Mouse (Mus musculus): Measurements from ENCODE around the gene Zfp655.
"Not testable (repeated sequence)": the region's sequence is repeated elsewhere in the genome, so short reads cannot be mapped to it uniquely, and the experiment has no call there.

DNA sequence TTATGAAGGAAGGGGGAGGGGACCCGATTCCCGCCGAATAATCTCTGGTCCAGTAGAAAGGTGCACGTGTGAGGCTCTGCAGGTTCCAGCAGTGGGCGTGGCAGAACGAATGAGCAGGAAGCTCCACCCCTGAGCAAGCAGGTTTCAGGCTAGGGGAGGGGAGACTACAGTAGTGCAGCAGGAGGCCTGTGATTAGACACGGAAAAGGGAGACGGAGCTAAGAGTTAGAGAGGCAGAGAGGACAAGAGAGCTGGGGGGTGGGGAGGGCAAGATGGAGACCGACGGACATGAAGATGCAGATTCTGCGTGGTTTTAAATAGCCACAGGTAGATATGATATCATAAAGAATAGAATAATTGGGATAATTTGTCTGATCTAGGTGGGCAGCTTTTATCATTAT is 23.1 kb upstream of the Zfp655 start:
- not testable (repeated sequence) for TF ChIP-seq CTCF, POLR2A (IDR thresholded peaks at IDR 0.05; ENCODE audit: insufficient read depth, low read depth, low read length)

Measured in olfactory bulb, adult 2 months (tissue).